Mouse (Mus musculus): ENCODE measurements around the gene Ntf3.

DNA sequence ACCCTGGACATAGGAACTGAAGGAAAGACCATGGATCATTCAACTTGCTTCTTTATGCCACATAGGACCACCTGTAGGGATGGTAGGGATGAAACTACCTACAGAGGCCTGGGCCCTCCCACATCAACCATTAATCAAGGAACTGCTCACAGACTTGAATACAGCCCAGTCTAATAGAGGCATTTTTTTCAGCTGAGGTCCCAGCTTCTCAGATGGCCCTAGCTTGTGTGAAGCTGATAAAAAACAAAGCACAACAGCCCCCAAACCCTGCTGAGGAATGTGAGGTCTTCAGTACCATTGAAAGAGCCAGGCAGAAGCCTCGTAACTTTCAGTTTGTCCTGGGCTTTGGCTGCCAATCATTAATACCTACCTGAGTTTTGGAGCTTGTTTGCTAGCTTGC, 19.4 kb upstream of the Ntf3 start:
- no peak for TF ChIP-seq MAFK (IDR thresholded peaks at IDR 0.05; ENCODE audit: insufficient replicate concordance, low read length)
- TF ChIP-seq CTCF (conservative IDR thresholded peaks at IDR 0.05 in 1 of 2, IDR thresholded peaks at IDR 0.05 in 1 of 2; ENCODE audit: low read depth in 2 of 2, low read length in 2 of 2), result no peak
- TF ChIP-seq POLR2A (IDR thresholded peaks at IDR 0.05; ENCODE audit: low read depth, low read length), result no peak
- no peak for TF ChIP-seq TBP (conservative IDR thresholded peaks at IDR 0.05; ENCODE audit: low read depth, low read length)
- TF ChIP-seq KAT2A (IDR thresholded peaks at IDR 0.05; ENCODE audit: insufficient replicate concordance, low read length), result no peak
- no peak for TF ChIP-seq ZC3H11A (IDR thresholded peaks at IDR 0.05; ENCODE audit: low read depth, low read length)
